Mouse (Mus musculus): ENCODE results near the gene Smc1b.

DNA sequence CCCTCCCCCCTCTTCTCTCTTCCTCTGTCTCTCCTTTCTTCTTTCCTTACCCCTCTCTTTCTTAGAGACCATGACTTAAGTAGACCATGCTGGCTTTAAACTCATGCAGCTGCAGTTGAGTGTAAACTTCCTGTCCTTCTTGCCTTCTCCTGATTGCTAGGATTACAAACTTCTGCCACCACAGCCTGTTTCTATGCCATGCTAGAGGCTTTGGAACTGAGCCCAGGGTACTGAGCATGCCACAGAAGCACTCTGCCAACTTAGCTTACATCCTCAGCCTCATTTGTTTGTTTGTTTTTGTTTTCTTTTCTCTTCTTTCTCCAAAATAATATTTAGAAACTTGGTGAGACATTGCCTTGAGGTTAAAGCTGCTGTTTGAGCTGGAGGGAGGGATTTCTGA is 48.6 kb upstream of the Smc1b start:
- TF ChIP-seq CTCF (conservative IDR thresholded peaks at IDR 0.05; ENCODE audit: insufficient read depth, insufficient read length, low read depth, low read length) = no peak
- no peak for TF ChIP-seq POLR2A (IDR thresholded peaks at IDR 0.05; ENCODE audit: low read depth, low read length)
